Mouse (Mus musculus) CH12F3 (cell line): ENCODE data around the gene Gas2l3.

Source experiments
- in situ Hi-C: fragments of 300-500 bp; cut with MboI; formaldehyde crosslinking; loops from 2 replicates; pipeline ENCODE4 v1.14.3; 2020; ENCODE audit warnings: low sequenced_read_pairs

Gas2l3 gene

GRCm38 (mm10) chr10:89404936-89405335, 38.8 kb downstream of the Gas2l3 start:
- in situ Hi-C loops: no loop called here

GRCm38 (mm10) chr10:89400674-89401336, 43.0 kb downstream of the Gas2l3 start:
- in situ Hi-C loops: no loop called here

- in situ Hi-C loops: no loop called here
These were observed 47.9 kb downstream of the Gas2l3 start for GRCm38 (mm10) chr10:89395823-89396222.

GRCm38 (mm10) chr10:89395321-89395720, 48.4 kb downstream of the Gas2l3 start:
- in situ Hi-C loops: no loop called here

GRCm38 (mm10) chr10:89392687-89393086, 51.1 kb downstream of the Gas2l3 start:
- in situ Hi-C loops: no loop called here

GRCm38 (mm10) chr10:89391571-89392163, 52.1 kb downstream of the Gas2l3 start:
- in situ Hi-C loops: no loop called here

- in situ Hi-C loops: no loop called here
These were observed 57.3 kb downstream of the Gas2l3 start for GRCm38 (mm10) chr10:89386461-89386860.

- in situ Hi-C loops: no loop called here
These were observed 60.3 kb downstream of the Gas2l3 start for GRCm38 (mm10) chr10:89383462-89383861.

GRCm38 (mm10) chr10:89377750-89378149, 66.0 kb downstream of the Gas2l3 start:
- in situ Hi-C loops: no loop called here

- in situ Hi-C loops: no loop called here
These were observed 73.7 kb downstream of the Gas2l3 start for GRCm38 (mm10) chr10:89370051-89370450.

GRCm38 (mm10) chr10:89358933-89359332, 84.8 kb downstream of the Gas2l3 start:
- in situ Hi-C loops: no loop called here
